Mouse (Mus musculus): ENCODE data around the gene Kansl1l.
A peak's percentile ranks its signal among the peaks of the same experiment; 100 is the strongest.

The Kansl1l gene

DNA sequence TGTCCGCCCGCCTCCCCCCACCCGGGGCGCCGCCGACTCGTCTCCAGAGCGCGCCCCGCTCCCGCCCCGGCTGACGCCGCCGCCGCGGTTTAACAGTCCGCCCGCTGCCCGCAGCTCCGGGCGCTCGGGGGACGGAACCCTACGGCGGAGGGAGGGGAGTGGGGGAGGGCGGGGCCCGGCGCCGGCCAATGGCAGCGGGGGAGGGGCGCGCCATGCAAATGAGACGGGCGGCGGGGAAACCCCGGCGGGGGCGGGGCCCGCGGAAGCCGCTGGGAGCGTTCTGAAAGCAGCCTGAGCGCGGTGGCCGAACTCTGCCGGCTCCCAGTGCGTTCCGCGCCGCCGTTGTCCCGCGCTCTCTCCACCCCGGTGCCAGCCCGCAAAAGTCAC lies at the start of gene Kansl1l:
TSS of gene Kansl1l (minus strand) at position 110 of the 387 bp plus-strand sequence.
- DNase-seq (ENCODE audit: low spot score in 2 of 2), result peak; percentile 88 to 92

DNA sequence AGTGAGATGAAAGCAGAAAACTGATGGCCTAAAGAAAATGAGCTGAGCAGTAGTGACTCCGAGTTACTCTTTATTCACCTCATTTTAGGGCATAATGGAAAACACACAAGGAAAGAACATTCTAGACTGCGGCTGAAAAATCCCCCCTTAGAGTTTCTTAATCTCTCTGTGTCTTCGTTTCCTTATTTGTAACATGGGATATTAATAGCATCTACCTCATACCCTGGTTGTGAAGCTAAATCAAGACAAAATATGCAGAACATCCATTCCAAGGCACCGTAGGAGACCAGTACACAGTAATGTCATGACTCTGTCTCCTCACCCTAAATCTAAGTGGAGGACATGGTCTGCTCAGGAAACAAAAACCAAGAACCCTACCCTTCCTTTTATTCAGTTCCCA lies 48.3 kb upstream of the Kansl1l start:
- no peak for DNase-seq (ENCODE audit: low spot score in 2 of 2)

DNA sequence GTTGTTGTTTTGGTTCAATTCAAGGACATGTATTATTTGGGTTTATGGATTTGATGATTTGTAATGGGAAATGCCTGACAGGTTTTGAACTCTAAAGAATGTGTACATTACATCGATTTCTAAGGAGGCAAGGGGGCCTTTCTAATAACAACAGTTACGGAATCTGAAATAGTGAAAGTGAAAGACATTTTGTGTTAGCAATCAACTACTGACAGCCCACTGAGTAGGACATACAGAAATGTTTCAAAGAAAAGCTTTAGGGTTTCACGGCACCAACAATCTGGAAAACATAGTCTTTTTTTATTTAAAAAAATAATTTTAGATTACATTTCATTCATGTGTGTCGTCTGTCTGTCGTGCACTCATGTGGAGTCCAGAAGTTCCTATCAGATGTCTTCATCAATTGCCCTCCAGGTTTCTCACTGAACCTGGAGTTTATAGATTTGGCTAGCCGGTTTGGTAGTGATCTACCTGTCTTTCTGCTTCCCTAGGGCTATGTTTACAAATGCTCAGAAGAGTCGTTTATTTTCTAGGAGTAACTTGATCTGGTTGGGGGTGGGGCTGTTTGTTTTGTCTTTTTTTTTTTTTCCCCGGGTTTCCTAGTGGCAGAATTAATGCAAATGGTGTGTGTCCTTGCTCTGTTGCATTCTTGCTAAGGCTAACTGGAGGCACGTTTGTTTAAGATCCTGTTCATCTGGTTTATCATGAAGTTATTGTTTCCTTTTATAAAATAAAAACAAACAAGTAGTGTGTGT lies 46.6 kb upstream of the Kansl1l start:
- DNase-seq (ENCODE audit: low spot score in 2 of 2), result no peak

DNA sequence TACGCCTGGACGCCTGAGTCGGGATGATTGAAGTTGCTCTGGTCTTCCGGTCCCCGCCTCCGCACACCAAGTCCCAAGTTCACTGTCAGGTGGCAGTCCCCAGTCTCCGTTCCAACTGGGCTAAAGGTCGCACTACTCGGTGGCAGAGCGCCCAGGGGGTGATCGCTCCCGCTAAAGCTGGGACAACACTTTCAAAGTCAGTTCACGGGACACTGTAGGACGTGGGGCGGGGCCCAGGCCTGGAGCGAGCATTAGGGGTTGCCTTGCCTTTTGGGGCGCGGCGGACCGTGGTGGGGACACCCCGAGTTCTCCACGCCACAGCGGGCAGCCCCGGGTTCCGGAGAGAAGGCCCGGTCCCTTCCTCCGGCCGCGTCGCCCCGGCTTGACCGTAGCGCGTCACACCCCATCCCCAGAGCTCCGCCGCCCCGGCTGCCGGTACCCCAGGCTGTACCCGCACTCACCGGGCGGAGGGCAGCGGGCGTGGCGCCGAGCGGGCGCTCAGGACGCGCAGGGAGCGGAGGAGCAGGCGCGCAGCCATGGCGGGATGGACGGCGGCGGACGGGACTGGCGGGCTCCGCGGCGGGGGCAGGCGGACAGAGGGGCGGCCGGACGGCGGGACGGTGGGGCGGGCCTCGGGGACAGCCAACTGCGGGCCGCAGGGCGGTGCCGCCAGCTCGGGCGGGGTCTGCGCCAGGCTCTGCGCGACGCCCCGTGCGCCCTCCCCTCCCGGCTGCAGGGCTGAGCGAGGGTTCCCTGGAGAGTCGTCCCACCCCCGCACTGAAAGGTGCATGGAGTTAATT lies 45.5 kb upstream of the Kansl1l start, which contains the start of gene Acadl:
TSS of gene Acadl (minus strand) at position 566 of the 800 bp plus-strand sequence.
- peak; percentile 72 to 74 for DNase-seq (ENCODE audit: low spot score in 2 of 2)

DNA sequence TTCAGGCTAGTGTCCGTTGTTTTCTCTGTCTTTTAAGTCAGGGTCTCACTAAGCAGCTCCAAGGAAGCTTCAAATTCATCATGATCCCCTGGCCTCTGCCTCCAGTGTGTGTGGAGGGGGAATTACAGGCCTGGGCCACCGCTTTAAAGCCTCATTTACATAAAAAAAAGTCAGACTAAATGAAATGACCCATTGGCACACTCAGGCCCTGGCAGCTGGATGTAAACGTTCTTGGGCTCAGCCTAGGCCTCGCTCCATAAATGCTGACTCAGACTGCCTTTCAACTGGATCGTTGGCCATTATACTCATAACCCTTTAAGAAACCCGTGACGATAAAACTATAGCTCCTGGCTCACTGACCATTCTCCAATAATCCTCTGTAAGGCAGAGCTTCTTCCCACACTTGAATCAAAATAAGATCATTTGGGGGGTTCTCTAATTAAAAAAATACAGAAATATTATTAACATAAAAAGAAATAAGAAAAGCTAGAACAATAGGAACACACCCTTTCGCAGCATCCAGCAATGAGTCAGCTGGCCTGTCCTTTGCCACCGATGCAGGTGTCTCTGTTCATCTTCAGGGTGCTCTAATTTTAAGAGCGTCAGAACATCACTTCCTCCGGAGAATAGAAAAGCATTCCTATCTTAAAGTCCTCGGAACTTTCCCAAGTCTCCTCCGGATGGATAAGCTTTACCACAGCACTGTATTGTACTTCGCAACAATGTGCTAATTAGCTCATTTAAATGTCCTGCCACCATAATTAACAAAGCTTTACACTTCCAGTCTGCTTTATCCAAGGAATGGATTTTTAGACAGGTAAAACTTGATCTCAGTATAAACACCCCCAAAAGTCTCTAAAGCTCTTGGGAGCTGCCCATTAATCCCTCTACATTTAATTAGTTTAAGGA lies 44.7 kb upstream of the Kansl1l start:
- DNase-seq (ENCODE audit: low spot score in 2 of 2), result no peak

DNA sequence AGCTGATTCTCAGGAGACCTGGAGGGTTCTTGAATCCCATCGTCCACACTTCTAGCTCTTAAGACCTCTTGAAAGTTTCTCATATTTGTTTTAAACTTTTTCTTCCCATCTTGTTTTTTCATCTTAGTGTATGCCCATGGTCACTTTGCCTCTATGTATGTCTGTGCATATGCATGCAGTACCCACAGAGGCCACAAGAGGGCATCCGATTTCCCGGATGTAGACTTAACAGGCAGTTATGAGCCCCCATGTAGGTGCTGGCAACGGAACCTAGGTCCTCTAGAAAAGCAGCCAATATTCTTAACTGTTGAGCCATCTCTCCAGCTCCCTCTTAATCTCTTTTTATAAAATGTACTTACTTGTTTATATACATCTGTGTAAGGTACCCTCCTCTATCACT lies 30.1 kb upstream of the Kansl1l start:
- no peak for DNase-seq (ENCODE audit: low spot score in 2 of 2)

DNA sequence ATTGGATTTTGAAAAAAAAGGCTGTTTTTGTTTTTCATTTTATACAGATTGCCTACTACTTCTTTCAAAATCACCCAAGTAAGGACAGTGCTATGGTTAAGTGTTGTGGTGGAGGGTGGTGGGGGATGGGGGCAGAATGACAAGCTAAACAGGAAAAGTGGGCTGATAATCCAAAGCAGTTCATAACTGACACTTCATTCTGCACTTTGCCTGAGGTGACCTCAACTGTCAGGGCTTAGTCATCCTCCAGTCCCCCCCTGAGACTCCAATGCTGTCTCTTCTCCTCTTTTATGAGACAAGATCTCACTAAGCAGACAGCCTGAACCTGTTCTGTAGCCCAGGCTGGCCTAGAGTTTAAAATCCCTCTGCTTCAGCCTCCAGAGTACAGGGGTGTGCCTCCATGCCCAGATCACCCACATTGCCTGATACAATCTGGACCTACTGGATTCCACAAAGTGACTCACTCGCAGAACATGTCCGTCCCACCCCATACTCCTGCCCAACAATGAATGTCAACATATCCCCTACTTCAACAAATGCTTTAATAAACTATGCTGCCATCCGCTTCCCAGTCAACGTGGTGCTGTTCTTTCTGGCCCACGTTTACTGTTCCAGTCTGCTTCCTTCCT lies 28.4 kb upstream of the Kansl1l start:
- no peak for DNase-seq (ENCODE audit: low spot score in 2 of 2)

DNA sequence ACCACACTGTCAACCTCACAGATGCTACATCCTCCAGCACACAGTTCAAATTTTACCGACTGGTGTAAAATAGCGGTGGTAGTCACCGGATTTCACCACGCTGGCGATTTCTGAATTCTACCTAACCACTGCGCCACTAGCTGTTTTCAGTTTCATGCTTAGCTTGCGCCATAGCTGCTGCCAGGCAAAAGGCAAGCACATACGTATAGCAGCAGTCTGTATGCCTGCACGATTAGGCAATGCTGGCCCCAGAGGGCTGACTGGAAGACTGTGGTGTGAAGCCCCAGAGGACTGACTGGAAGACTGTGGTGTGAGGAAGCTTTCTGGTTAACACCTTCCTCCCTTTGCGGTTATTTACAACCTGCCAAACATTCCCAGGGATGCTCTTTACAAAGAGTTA lies 24.6 kb upstream of the Kansl1l start:
- DNase-seq (ENCODE audit: low spot score in 2 of 2), result no peak

DNA sequence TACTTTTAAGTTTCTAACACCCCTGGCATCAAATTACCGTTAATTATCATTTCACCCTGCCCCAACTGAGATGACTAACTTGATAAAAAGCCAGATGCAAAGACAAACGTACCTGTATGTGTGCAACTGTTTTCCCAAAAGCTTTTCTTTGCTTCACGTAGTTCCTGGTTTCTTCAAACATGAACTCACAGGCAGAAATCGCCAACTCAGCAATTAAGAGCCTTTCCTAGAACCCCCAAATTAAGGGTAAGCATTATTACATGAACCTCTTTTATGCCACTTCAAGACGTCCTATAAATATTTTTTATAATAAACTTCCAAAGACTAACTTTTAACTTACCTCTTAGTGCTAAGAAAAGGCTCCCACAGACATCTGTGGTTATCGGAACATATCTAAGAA lies 24.1 kb upstream of the Kansl1l start:
- no peak for DNase-seq (ENCODE audit: low spot score in 2 of 2)

DNA sequence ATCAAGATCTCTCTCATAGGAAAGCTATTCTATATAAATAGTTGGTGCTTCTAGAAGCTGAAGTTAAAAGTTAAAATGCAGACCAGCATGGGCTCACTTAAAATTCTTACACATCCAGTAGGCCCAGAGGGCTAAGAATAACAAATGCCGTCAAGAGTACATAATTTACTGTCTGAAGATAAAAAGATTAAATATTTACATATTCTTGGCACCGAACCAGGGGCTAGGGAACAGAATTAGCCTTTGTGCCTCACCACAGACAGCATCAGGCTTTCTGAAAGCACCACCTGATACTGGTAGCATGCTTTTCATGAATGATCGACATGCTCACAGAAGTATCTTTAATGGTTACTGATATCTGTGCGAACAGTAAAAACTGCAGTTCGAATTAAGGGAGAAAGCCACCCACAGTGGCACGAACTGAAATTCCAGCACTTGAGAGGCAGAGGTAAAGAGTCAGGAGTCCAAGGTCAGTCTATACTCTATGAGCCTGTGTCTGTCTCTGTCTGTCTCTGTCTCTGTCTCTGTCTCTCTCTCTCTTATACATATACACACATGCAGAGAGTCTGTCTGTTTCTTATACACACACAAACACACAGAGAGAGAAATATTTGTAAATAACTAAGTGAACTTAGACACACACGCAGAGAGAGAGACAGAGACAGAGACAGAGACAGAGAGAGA lies 22.5 kb upstream of the Kansl1l start:
- no peak for DNase-seq (ENCODE audit: low spot score in 2 of 2)

DNA sequence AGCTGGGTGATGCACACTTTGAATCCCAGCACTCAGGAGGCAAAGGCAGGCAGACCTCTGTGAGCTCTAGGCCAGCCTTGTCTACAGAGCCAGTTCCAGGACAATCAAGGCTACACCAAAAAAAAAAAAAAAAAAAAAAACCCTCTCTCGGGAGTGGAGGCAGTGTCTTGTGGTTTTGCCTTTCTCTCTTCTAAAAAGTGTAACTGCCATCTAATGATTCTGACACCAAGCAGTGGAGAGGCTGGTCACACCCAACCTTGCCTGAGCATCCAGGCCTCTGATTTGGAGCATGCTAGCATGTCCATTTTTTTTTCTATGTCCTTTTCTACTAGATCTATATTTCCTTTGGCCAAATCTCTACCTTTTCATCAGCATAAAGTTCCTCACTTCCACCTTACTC lies 21.8 kb upstream of the Kansl1l start:
- DNase-seq (ENCODE audit: low spot score in 2 of 2), result no peak

DNA sequence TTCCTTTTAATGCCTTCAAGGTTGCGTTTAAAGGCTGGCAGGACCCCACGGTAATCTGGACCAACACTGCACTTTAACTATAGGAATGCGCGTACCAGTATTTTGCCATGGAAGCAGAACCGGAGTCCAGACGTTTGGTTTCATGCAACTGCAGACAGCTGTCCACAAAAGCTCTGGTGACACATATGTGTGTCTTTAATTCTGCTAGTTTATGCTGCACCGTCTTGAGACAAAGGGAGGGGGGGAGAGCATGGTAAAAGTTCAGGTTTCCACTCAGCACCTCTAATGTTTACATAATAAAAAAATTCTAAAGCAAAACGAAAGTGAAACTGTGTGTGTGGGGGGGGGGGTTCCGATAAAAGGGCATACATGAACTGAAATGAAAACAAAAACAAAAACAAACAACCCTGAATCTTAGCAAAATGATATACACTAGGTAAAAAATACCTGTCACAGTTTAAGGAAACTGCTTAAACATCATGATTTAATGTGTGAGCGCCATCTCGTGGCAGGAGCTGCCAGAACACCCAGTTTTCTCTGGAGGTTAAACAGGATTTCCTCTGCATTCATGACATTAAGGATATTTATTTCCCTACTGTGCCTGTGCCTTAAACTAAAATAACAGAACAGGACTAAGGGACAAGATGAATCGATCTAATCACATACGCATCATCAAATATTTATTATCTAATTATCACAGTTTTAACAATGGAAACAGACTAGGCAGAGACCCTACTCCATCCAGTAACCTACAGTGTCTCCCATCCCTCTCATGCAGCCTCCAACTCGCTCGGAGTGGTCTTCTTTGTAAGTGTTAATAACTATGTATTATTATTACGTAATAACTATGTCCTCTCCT lies 21.1 kb upstream of the Kansl1l start:
- DNase-seq (ENCODE audit: low spot score in 2 of 2), result peak in 1 of 2 experiments; percentile 62

DNA sequence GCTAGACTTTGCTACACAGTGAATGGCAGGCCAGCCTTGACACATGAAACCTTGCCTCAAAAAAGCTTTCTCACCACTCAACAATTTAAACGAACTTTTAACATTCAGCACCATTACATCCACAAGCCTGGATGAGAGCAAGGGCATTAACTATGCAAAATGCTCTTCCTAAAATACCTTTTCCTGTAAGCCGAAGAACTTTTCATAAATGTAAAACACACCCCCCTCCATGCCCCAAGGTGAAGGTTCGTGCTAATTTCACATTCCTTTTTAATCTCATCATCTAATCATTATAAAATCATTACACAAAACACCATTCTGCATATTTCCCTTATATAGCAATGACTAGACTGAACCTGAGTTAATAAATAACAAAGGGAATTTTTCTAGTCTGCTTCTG lies 19.8 kb upstream of the Kansl1l start:
- no peak for DNase-seq (ENCODE audit: low spot score in 2 of 2)

DNA sequence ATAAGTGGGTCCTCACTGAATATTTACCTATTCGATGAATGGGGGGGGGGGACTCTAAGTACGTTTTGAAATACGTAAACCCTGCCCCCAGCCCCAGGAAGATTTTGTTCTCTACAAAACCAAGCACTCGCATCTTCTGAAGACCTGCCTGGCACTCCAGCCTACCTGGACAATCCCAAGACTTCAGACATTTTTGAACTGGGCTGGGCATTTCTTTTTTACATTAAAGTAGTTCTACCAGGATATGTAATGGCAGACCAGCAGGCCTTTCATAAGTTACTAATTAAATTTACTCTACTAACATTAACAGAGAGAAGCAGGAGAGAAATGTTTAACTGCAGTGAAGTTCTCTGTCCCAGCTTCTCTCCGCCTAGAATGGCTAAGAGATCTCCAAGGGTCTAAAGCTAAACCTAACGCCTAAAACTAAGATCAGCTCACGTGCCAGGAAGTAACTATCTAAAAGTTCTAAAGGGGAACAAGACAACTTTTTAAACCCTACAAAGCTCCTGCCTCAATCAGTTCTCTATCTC lies 15.3 kb upstream of the Kansl1l start:
- no peak for DNase-seq (ENCODE audit: low spot score in 2 of 2)

DNA sequence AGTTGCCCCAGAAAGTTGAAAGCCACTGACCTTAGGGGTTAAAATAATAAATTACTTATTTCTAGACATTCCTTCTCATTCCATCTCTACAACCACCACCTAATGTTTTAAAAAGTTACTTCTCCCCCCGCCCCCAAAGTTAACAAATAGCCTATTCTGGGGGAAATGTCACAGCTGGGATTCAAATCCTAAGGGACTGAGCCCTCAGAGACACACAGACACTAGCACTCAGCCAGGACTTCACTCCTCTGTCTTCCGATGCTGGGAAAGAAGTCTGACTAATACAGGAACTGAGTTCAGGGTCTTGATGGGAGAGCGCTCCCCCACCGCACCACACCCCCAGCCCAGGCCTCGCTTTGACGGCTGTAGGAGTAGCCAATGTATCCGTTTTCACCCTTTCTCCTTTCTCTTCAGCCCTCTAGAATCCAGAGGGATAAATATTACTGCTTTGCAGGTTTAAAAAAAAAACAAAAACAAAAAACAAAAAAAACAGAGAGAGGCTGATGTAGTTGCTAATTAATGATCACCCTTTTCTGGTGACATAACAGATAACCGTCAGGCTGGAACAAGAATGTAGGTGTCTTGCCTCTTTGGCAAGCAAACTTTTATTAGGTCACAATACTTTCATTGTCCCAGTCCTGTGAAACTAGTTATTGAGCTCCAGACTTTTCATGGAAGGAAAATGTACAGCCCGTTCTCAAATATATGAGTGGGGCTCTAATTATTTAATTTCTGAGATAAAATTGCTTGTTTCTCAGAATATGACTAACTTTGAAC lies 14.7 kb upstream of the Kansl1l start:
- DNase-seq (ENCODE audit: low spot score in 2 of 2), result no peak

DNA sequence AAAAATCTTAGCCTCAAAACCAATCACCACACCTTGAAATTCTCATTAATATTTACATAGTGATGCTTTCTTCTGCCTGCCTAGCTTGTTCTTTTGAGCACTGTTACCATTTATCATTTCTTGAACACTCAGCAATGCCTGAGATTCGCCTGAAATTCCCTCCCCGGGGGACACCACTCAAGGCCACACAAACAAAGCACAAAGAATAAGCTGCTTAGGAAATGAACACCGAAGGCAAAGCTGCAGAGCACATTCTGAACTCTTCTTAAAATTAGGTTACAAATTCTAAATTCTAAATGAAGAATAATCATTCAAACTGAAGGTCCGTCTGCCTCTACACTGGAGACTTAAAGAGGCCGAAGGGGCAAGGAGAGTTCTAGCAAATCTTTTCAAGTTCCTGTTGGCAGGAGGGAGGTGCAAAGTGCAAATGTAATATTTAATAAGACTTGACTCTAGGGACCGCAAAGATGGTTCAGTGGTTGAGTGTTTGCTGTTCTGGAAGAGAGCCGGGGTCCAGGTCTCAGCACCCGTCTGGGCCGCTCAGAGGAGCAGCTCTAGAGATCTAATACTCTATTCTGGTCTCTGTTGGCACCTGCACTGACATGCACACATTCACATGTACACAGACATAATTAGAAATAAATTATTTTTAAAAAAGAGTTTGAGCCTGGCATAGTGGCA lies 12.2 kb upstream of the Kansl1l start:
- no peak for DNase-seq (ENCODE audit: low spot score in 2 of 2)

DNA sequence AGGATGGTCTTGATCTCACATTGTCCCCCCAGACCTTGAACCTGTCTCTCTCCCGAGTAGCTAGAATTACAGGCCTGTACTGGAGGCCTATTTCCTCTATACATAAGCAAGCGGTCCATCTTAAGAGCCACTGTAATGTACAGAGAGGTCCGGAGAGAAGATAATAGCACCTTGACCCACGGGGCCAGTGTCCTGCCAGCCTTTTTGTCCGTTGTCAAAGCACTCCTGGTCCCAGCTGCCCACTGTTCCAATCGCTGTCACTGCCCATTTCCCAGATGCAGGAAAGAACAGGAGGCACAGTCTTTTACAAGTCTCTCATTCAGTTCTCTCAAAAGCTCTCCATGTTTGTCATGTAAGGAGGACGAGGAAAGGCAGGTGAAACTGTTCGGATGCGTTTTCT lies 4.6 kb upstream of the Kansl1l start:
- DNase-seq (ENCODE audit: low spot score in 2 of 2), result no peak

DNA sequence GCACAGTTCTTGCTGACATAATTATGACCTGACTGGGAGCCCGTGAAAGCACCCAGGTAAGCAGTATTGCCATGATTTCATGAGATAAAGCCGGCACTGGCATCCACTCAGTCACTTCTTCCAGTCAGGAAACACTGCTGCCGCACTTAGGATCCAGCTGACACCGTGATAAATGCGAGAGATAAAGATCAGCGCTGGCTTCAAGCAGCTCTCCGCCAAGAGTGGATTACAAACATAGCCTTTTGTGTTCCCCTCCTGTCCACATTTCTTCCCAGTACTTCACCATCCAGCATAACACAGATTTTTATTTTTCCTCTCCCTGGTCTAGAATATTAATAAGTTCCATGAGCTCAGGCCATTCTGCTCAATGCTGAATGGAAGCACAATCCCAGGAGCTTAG lies 2.9 kb upstream of the Kansl1l start:
- no peak for DNase-seq (ENCODE audit: low spot score in 2 of 2)

Data from frontal cortex, postnatal 10 days (tissue).